21 mouse cellular contexts compared by ENCODE assay signal in the genomic region with DNA sequence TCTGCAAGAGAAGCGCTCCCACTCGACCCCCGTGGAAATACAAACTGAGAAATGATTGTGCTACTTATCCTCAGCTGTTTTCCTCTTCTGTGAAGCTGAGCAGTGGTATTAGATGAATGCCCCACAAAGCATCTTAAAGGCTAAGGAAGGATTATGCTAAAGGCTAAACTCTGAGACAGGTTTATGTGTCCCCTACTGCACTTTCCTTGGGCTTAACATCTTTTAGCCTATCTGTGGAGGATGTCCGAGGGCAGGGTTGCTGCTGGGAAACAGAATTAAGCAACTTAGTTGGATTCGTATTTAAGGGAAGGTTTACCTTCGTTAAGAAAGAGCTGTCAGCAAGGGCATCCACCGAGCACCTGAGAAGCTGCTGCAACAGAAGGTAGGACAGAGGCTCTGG. TPM values are rescaled to one million over a fixed set of nuclear protein-coding genes. Genes with fewer than 3 reads are reported as not detected.
DNase-seq lines count a peak whose midpoint lies in the region.
"Had no signal": no experiment of that assay in that cellular context is flagged by ENCODE, and none has a peak within 500 bp of the region (broad histone marks: within the 10 kb centered on the region; RNA-seq: fewer than 3 reads in every experiment).

Gene Samd7 (plus strand): TSS at position 288 of the 400 bp plus-strand sequence.

- DNase-seq in heart, adult 11 months = peak; percentile 65
- DNase-seq in heart, adult 18-20 months = no peak
- DNase-seq in retina, adult 2 months (ENCODE audit: low read depth, low spot score) = peak; percentile 81
- no peak for DNase-seq in retina, embryonic 14.5 days (ENCODE audit: low spot score)
- peak; percentile 78 for DNase-seq in retina, postnatal 1 day
- DNase-seq in retina, postnatal 7 days (ENCODE audit: low read depth, low spot score) = peak; percentile 83
- DNase-seq in left cerebral cortex, postnatal 10 days (ENCODE audit: extremely low spot score in 1 of 2, low spot score in 2 of 2) = no peak
- DNase-seq in T-cell, adult 2 months (ENCODE audit: low spot score) = no peak
- DNase-seq: adrenal gland, adult 2 months; adrenal gland, adult 8-10 months; adrenal gland, postnatal 10 days; adrenal gland, postnatal 14 days; adrenal gland, postnatal 25 days; adrenal gland, postnatal 36 days; B cell, adult 2 months; cerebellum, adult 11 months; cerebellum, adult 11-12 months; cerebellum, adult 18-20 months had no signal

- intact Hi-C loops in left cerebral cortex, postnatal 10 days (cut with DNase I) = no loop called here

RNA-seq across cellular contexts. Expression of gene Samd7, which starts in this region (rescaled TPM):
- not detected for total RNA-seq in heart, adult 18-20 months (2021)
- total RNA-seq in left cerebral cortex, postnatal 10 days (2021) = not detected
- total RNA-seq: adrenal gland, adult 18-20 months; adrenal gland, adult 2 months; adrenal gland, adult 8-10 months; adrenal gland, postnatal 14 days; adrenal gland, postnatal 25 days; adrenal gland, postnatal 36 days; CH12.LX; MEL had no signal

Comparison
In these comparisons a context has a peak if more than half of its experiments do, and no peak if none do; other contexts are left out.
1. DNase-seq: peak in heart, adult 11 months (single experiment), retina, adult 2 months (single experiment), retina, postnatal 1 day (single experiment) and retina, postnatal 7 days (single experiment); none in heart, adult 18-20 months (0 of 2), retina, embryonic 14.5 days (single experiment), left cerebral cortex, postnatal 10 days (0 of 2) and T-cell, adult 2 months (single experiment).